Comparison of ENCODE assay signal across 10 mouse cellular contexts in the genomic region with DNA sequence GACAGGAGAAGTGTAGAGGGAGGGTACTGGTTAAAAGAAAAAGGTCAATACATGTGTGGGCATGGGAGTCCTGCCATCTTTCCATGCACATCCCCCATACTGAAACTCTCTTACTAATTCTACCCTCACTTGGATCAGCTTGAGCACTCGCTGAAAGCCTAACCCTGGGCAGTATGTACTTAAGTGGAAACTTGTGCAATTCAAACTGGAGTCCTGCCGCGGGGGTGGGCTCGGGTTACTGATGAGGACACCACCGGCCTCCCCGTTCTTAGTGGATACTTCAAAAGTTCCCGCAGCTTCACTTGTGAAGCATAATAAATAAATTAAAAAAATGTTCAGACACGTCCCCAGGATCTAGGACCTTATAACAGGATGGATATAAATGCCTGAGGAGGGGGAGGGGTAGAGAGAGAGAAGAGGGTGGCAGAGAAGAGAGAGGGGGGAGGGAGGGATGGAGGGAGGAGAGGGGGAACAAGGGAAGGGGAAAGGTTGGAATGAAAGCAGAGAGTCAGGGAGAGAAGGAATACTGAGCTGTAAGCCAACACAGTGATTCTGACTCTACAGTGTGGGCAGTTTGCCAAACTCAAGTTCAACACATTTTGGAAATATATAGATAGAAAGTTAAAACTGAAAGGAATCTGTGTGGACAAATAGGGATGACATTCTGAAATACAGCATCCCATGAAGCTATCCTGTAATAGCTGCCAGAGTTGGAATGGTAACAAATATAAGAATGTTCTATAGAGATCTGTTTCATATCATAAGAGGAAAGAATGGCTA.
A peak's percentile ranks its signal among the peaks of the same experiment; 100 is the strongest.
DNase-seq lines count a peak whose midpoint lies in the region; ATAC-seq lines count a peak whose summit lies in the region.
"Had no signal": no experiment of that assay in that cellular context is flagged by ENCODE, and none has a peak within 500 bp of the region (broad histone marks: within the 10 kb centered on the region; RNA-seq: fewer than 3 reads in every experiment).

No protein-coding gene starts in this region.

- no peaks in the 10 kb centered on the region for H3K9me3 ChIP-seq in hindbrain, embryonic 12.5 days (replicated peaks)
- no peaks in the 10 kb centered on the region for H3K9me3 ChIP-seq in hindbrain, embryonic 14.5 days (ENCODE audit: control insufficient read depth, low read length)
- H3K9me3 ChIP-seq in lung, embryonic 15.5 days = no peaks in the 10 kb centered on the region
- H3K9me3 ChIP-seq: heart, embryonic 15.5 days had no signal

- peaks cover 20% of the 10 kb centered on the region for H3K4me1 ChIP-seq in hindbrain, embryonic 12.5 days
- H3K4me1 ChIP-seq in hindbrain, embryonic 14.5 days (replicated peaks; ENCODE audit: control insufficient read depth, insufficient read depth, low read length) = peaks cover 28% of the 10 kb centered on the region
- peaks cover 8% of the 10 kb centered on the region; the same call in 1 of the 2 replicates for H3K4me1 ChIP-seq in brown adipose tissue, adult 24 weeks (ENCODE audit: control insufficient read depth, insufficient read depth, insufficient read length, low read length)
- peaks cover 18% of the 10 kb centered on the region for H3K4me1 ChIP-seq in lung, embryonic 15.5 days

- peak overlapping the region; percentile 52 for H3K27ac ChIP-seq in hindbrain, embryonic 12.5 days
- H3K27ac ChIP-seq in hindbrain, embryonic 14.5 days = no peak overlapping the region
- peak overlapping the region; percentile 8; the same call in 1 of the 2 replicates for H3K27ac ChIP-seq in brown adipose tissue, adult 24 weeks (replicated peaks; ENCODE audit: low read depth, low read length)
- peak overlapping the region; percentile 66 for H3K27ac ChIP-seq in lung, embryonic 15.5 days
- H3K27ac ChIP-seq: heart, embryonic 15.5 days; macrophage had no signal

- no peak for ATAC-seq in hindbrain, embryonic 12.5 days (ENCODE audit: low FRiP score)
- no peak for ATAC-seq in hindbrain, embryonic 14.5 days (ENCODE audit: low FRiP score)
- peak; percentile 60 for ATAC-seq in lung, embryonic 15.5 days (ENCODE audit: borderline replicate concordance, extremely low read depth, low FRiP score, low TSS enrichment)

- H3K27me3 ChIP-seq in hindbrain, embryonic 12.5 days = no peaks in the 10 kb centered on the region
- no peaks in the 10 kb centered on the region for H3K27me3 ChIP-seq in hindbrain, embryonic 14.5 days (ENCODE audit: control insufficient read depth, insufficient read depth, low read length)
- no peaks in the 10 kb centered on the region for H3K27me3 ChIP-seq in lung, embryonic 15.5 days
- H3K27me3 ChIP-seq: heart, embryonic 15.5 days had no signal

- H3K4me2 ChIP-seq in hindbrain, embryonic 12.5 days (replicated peaks) = no peak overlapping the region
- no peak overlapping the region for H3K4me2 ChIP-seq in hindbrain, embryonic 14.5 days (replicated peaks)
- peak overlapping the region; percentile 21 for H3K4me2 ChIP-seq in lung, embryonic 15.5 days
- H3K4me2 ChIP-seq: heart, embryonic 15.5 days had no signal

- DNase-seq in hindbrain, embryonic 14.5 days (ENCODE audit: low spot score) = no peak
- DNase-seq in gastrocnemius, adult 8-10 months (ENCODE audit: low spot score in 2 of 2) = peak; percentile 56 to 58
- DNase-seq in urinary bladder, postnatal 10 days (ENCODE audit: low spot score) = no peak
- no peak for DNase-seq in cerebellum, adult 9-10 months
- no peak for DNase-seq in frontal cortex, postnatal 10 days (ENCODE audit: low spot score in 2 of 2)

- peaks cover 4% of the 10 kb centered on the region; the same call in 1 of the 2 replicates for H3K36me3 ChIP-seq in hindbrain, embryonic 12.5 days
- H3K36me3 ChIP-seq in hindbrain, embryonic 14.5 days (replicated peaks; ENCODE audit: control insufficient read depth, insufficient read depth) = no peaks in the 10 kb centered on the region; the same call in 1 of the 2 replicates
- H3K36me3 ChIP-seq in lung, embryonic 15.5 days = no peaks in the 10 kb centered on the region
- H3K36me3 ChIP-seq: heart, embryonic 15.5 days had no signal

- H3K4me3 ChIP-seq in hindbrain, embryonic 12.5 days = no peak overlapping the region
- no peak overlapping the region for H3K4me3 ChIP-seq in hindbrain, embryonic 14.5 days (replicated peaks; ENCODE audit: low read length)
- H3K4me3 ChIP-seq in brown adipose tissue, adult 24 weeks (ENCODE audit: insufficient read depth, low read depth, low read length) = no peak overlapping the region
- no peak overlapping the region for H3K4me3 ChIP-seq in lung, embryonic 15.5 days
- H3K4me3 ChIP-seq: heart, embryonic 15.5 days had no signal

- H3K9ac ChIP-seq in hindbrain, embryonic 12.5 days = no peak overlapping the region
- no peak overlapping the region for H3K9ac ChIP-seq in hindbrain, embryonic 14.5 days
- H3K9ac ChIP-seq in lung, embryonic 15.5 days = no peak overlapping the region
- H3K9ac ChIP-seq: heart, embryonic 15.5 days had no signal

- WGBS in hindbrain, embryonic 12.5 days = 31% methylated on average over 8 of the region's 8 CpGs
- 43% methylated on average over 8 of the region's 8 CpGs for WGBS in hindbrain, embryonic 14.5 days
- 11% methylated on average over 8 of the region's 8 CpGs for WGBS in lung, embryonic 15.5 days

Comparison
In these comparisons a context has a peak if more than half of its experiments do, and no peak if none do; other contexts are left out.
1. DNase-seq: peak in gastrocnemius, adult 8-10 months (2 of 2); none in hindbrain, embryonic 14.5 days (single experiment), urinary bladder, postnatal 10 days (single experiment), cerebellum, adult 9-10 months (single experiment) and frontal cortex, postnatal 10 days (0 of 2).